Mouse (Mus musculus) left cerebral cortex, adult 2 months (tissue): ENCODE measurements around the gene Bcl7a. TPM values are rescaled to one million over a fixed set of nuclear protein-coding genes. Genes with fewer than 3 reads are reported as not detected.

Experiments
- DNase-seq, 2 experiments: peaks; one replicate each; pipeline ENCODE4 v3.0.0; 2021 to 2022; ENCODE audit warnings: low spot score in 2 of 2, mixed read lengths in 1 of 2; ENCODE audit errors: extremely low spot score in 1 of 2
- H3K27ac ChIP-seq: fragments of 200-600 bp; 2 replicates; pipeline ENCODE4 v1.8.1; 2022
- H3K4me3 ChIP-seq: fragments of 200-600 bp; 2 replicates; pipeline ENCODE4 v1.8.1; 2022
- CTCF ChIP-seq: fragments of 200-600 bp; IDR thresholded peaks from 2 replicates; pipeline ENCODE4 v1.8.1; 2022; ENCODE audit warnings: antibody characterized with exemption, mild to moderate bottlenecking, moderate library complexity
- intact Hi-C: fragments of 180-260 bp; cut with DNase I; formaldehyde crosslinking; loops from one replicate; pipeline ENCODE4 v1.15.1; 2025
- total RNA-seq, 2 experiments: library from RNA; stranded (reverse); gene quantifications; 2 replicates each; pipeline ENCODE4 v1.2.3; 2021

The Bcl7a gene
- total RNA-seq, 2 experiments from 2014 or later = 65.4 to 68.2 TPM

GRCm38 (mm10) chr5:123362911-123363310 is 19.3 kb downstream of the Bcl7a start:
- Histone ChIP-seq H3K4me3 (no peak overlapping the region), H3K27ac (no peak overlapping the region)
- TF ChIP-seq CTCF = no peak; the same call in none of the 2 replicates
- no peak for DNase-seq
- intact Hi-C loops = loop anchor here (10.0 kb wide), 1 partner anchor 252 kb away; no protein-coding TSS in a partner anchor

GRCm38 (mm10) chr5:123364302-123364971 is 20.8 kb downstream of the Bcl7a start:
- no peak for DNase-seq
- no peak for TF ChIP-seq CTCF
- H3K27ac ChIP-seq = peak overlapping the region; percentile 30; the same call in 1 of the 2 replicates
- intact Hi-C loops = loop anchor here (10.0 kb wide), 1 partner anchor 250 kb away; no protein-coding TSS in a partner anchor
- no peak overlapping the region for H3K4me3 ChIP-seq

- no peak overlapping the region for H3K4me3 ChIP-seq
- peak; percentile 96 for TF ChIP-seq CTCF
- intact Hi-C loops = loop anchor here (2.0 to 10.0 kb wide), 3 partner anchors 68 to 246 kb away; no protein-coding TSS in a partner anchor
- peak; percentile 39 to 41 for DNase-seq
- H3K27ac ChIP-seq = peak overlapping the region; percentile 67
These were observed 25.3 kb downstream of the Bcl7a start for GRCm38 (mm10) chr5:123368869-123369488.

GRCm38 (mm10) chr5:123370049-123370448 is 26.4 kb downstream of the Bcl7a start:
- no peak overlapping the region for H3K27ac ChIP-seq
- no peak for TF ChIP-seq CTCF
- no peak overlapping the region for H3K4me3 ChIP-seq
- DNase-seq = no peak
- intact Hi-C loops = no loop called here

- H3K4me3 ChIP-seq = no peak overlapping the region
- no peak overlapping the region for H3K27ac ChIP-seq
- intact Hi-C loops = no loop called here
- DNase-seq = no peak
- TF ChIP-seq CTCF = no peak
These were observed 31.6 kb downstream of the Bcl7a start for GRCm38 (mm10) chr5:123375262-123375661.

GRCm38 (mm10) chr5:123375793-123376452 is 32.3 kb downstream of the Bcl7a start:
- intact Hi-C loops = loop anchor here (2.0 kb wide), 1 partner anchor 123 kb away; no protein-coding TSS in a partner anchor
- Histone ChIP-seq H3K4me3 (no peak overlapping the region), H3K27ac (no peak overlapping the region)
- no peak for DNase-seq
- TF ChIP-seq CTCF = no peak

GRCm38 (mm10) chr5:123376569-123376968 is 32.9 kb downstream of the Bcl7a start:
- Histone ChIP-seq H3K4me3 (no peak overlapping the region), H3K27ac (no peak overlapping the region; the same call in 1 of the 2 replicates)
- intact Hi-C loops = loop anchor here (2.0 kb wide), 1 partner anchor 122 kb away; no protein-coding TSS in a partner anchor
- DNase-seq = peak; percentile 52
- no peak for TF ChIP-seq CTCF

- peak; percentile 65 to 76 for DNase-seq
- intact Hi-C loops = loop anchor here (1.0 to 2.0 kb wide), 2 partner anchors 59 to 121 kb away; no protein-coding TSS in a partner anchor
- Histone ChIP-seq H3K4me3 (no peak overlapping the region), H3K27ac (peak overlapping the region; percentile 55)
- no peak; the same call in none of the 2 replicates for TF ChIP-seq CTCF
These were observed 33.7 kb downstream of the Bcl7a start for GRCm38 (mm10) chr5:123377120-123377955.

- DNase-seq = no peak
- intact Hi-C loops = no loop called here
- TF ChIP-seq CTCF = no peak
- Histone ChIP-seq H3K27ac (no peak overlapping the region), H3K4me3 (no peak overlapping the region)
These were observed 35.1 kb downstream of the Bcl7a start for GRCm38 (mm10) chr5:123378712-123379111.

- DNase-seq = no peak
- no peak for TF ChIP-seq CTCF
- no peak overlapping the region for H3K4me3 ChIP-seq
- no peak overlapping the region for H3K27ac ChIP-seq
- intact Hi-C loops = no loop called here
These were observed 35.9 kb downstream of the Bcl7a start for GRCm38 (mm10) chr5:123379504-123379931.

GRCm38 (mm10) chr5:123381968-123382367 is 38.3 kb downstream of the Bcl7a start:
- no peak for TF ChIP-seq CTCF
- intact Hi-C loops = no loop called here
- Histone ChIP-seq H3K4me3 (no peak overlapping the region), H3K27ac (no peak overlapping the region)
- no peak for DNase-seq
